Mouse (Mus musculus) thymus, adult 2 months (tissue): ENCODE results near the gene Dnah5.

Experiments used
- CTCF ChIP-seq: fragments of 200-500 bp; IDR thresholded peaks from 2 replicates; pipeline ENCODE4 v1.5.1; 2012; ENCODE audit warnings: mild to moderate bottlenecking, control low read depth, low read length, moderate library complexity, borderline replicate concordance; ENCODE audit not compliant: control insufficient read depth, poor library complexity, insufficient read depth; ENCODE audit errors: extremely low read depth
- POLR2A ChIP-seq: fragments of 200-500 bp; IDR thresholded peaks from 2 replicates; pipeline ENCODE4 v1.6.1; 2012; ENCODE audit warnings: mild to moderate bottlenecking, low read length, control low read depth, moderate library complexity; ENCODE audit not compliant: control insufficient read depth, poor library complexity, insufficient read depth; ENCODE audit errors: extremely low read depth

GRCm38 (mm10) chr15:28307884-28308283 lies 104.3 kb downstream of the Dnah5 start:
- TF ChIP-seq POLR2A = no peak
- no peak for TF ChIP-seq CTCF
